Mouse (Mus musculus): ENCODE data around the gene Map3k21. TPM values are rescaled to one million over a fixed set of nuclear protein-coding genes. Genes with fewer than 3 reads are reported as not detected.

Gene Map3k21
- polyA plus RNA-seq, 1 experiment from 2014 or later, result 0.03 TPM

DNA sequence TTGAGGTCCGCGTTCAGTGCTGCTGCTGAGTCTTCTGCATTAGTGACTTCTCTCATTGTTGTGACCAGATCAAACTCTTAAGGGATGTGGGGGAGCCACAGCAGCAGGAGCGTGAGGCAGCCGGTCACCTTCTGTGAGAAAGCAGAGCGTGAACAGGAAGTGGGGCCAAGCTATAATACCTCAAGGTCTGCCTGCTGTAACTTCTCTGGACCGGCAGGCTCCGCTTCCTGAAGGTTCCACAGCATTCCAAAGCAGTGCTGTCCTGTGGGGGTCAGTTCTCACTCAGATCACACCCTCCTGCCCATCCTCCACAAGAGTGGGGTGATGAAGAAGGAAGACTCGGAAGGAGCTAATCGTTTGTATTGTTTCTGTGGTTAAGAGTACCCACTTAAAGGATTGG is 10.5 kb downstream of the Map3k21 start:
- H3K4me3 ChIP-seq (ENCODE audit: low read depth, low read length), result no peak overlapping the region
- H3K9ac ChIP-seq (ENCODE audit: low read length), result no peak overlapping the region
- WGBS, result 82% methylated on average over 9 of the region's 9 CpGs
- H3K4me2 ChIP-seq, result no peak overlapping the region
- H3K27me3 ChIP-seq (ENCODE audit: control insufficient read depth, insufficient read depth, low read length), result no peaks in the 10 kb centered on the region
- H3K9me3 ChIP-seq (ENCODE audit: control insufficient read depth, low read length), result no peaks in the 10 kb centered on the region
- ATAC-seq (ENCODE audit: low FRiP score) (no peak), DNase-seq (ENCODE audit: low spot score, missing footprints) (no peak)
- no peaks in the 10 kb centered on the region for H3K4me1 ChIP-seq (ENCODE audit: control insufficient read depth, insufficient read depth, low read length)
- H3K27ac ChIP-seq (ENCODE audit: low read depth, low read length), result no peak overlapping the region
- no peaks in the 10 kb centered on the region for H3K36me3 ChIP-seq (ENCODE audit: control insufficient read depth, insufficient read depth, low read length)

DNA sequence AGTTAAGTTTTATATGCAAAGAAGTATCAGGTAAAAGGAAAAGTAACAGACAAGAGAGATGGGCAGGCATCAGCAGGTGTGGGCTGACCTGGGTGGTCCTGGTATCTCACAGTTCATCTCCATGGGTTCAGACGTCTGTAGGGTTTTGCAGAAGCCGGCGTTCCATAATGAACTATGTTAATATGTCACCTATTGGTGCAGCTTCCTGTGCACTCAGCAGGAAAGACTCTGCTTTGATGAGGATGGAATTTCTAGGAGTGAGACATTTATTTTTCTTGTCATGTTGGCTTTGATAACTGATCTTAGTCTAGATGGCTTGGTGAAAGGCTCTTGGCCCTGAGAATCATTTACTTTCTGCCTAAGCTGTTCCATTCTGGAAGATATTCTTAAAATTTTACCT is 12.1 kb downstream of the Map3k21 start:
- Histone ChIP-seq H3K4me3 (ENCODE audit: low read depth, low read length) (no peak overlapping the region), H3K27me3 (ENCODE audit: control insufficient read depth, insufficient read depth, low read length) (no peaks in the 10 kb centered on the region), H3K36me3 (ENCODE audit: control insufficient read depth, insufficient read depth, low read length) (no peaks in the 10 kb centered on the region), H3K9me3 (ENCODE audit: control insufficient read depth, low read length) (no peaks in the 10 kb centered on the region), H3K9ac (ENCODE audit: low read length) (no peak overlapping the region), H3K4me1 (ENCODE audit: control insufficient read depth, insufficient read depth, low read length) (no peaks in the 10 kb centered on the region), H3K4me2 (no peak overlapping the region), H3K27ac (ENCODE audit: low read depth, low read length) (no peak overlapping the region)
- DNase-seq (ENCODE audit: low spot score, missing footprints), result no peak
- WGBS, result 79% methylated on average over 3 of the region's 3 CpGs
- ATAC-seq (ENCODE audit: low FRiP score), result no peak

- no peaks in the 10 kb centered on the region for H3K27me3 ChIP-seq (ENCODE audit: control insufficient read depth, insufficient read depth, low read length)
- H3K4me1 ChIP-seq (ENCODE audit: control insufficient read depth, insufficient read depth, low read length), result no peaks in the 10 kb centered on the region
- H3K27ac ChIP-seq (ENCODE audit: low read depth, low read length), result no peak overlapping the region
- H3K36me3 ChIP-seq (ENCODE audit: control insufficient read depth, insufficient read depth, low read length), result no peaks in the 10 kb centered on the region
- no peaks in the 10 kb centered on the region for H3K9me3 ChIP-seq (ENCODE audit: control insufficient read depth, low read length)
- no peak overlapping the region for H3K4me2 ChIP-seq
- no peak for ATAC-seq (ENCODE audit: low FRiP score)
- no peak overlapping the region for H3K9ac ChIP-seq (ENCODE audit: low read length)
- DNase-seq (ENCODE audit: low spot score, missing footprints), result no peak
- H3K4me3 ChIP-seq (ENCODE audit: low read depth, low read length), result no peak overlapping the region
- WGBS, result 80% methylated on average over 4 of the region's 4 CpGs
These were observed 16.4 kb downstream of the Map3k21 start for GRCm38 (mm10) chr8:125926636-125927035.

DNA sequence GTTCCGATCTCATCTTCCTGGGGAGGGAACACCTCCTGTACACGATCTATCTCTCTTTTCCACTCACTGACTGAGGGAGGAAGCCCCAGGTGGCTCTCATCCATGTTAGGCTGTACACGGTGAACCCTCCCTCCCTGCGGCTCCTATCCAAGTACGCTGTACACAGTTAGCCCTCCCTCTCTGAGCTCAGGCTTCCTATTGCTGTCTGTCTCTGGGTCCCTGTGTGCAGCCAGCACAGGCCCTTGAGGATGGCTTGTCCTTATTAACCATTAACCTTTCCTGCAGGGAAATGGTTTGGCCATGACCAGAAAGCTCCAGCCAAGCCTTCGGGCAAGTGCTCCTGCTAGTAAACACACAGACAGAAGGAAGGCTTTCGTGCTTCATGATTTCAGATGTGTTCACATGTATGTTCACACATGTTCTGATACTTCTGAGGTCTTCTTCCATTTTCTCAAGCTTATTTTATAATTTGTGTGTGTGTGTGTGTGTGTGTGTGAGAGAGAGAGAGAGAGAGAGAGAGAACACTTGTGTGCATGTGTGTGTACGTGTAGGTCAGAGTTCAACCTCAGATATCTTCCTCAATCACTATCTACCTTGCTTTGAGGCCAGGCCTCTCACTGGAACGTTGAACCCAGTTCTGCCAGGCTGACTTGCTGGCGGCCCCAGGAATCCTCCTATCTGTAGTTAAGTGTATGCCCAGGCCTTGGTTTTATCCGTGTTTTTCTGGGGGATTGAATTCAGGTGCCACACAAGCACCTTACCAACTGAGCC is 20.2 kb downstream of the Map3k21 start:
- Histone ChIP-seq H3K9me3 (ENCODE audit: control insufficient read depth, low read length) (no peaks in the 10 kb centered on the region), H3K27ac (ENCODE audit: low read depth, low read length) (no peak overlapping the region), H3K27me3 (ENCODE audit: control insufficient read depth, insufficient read depth, low read length) (no peaks in the 10 kb centered on the region), H3K4me2 (no peak overlapping the region), H3K4me3 (ENCODE audit: low read depth, low read length) (no peak overlapping the region), H3K4me1 (ENCODE audit: control insufficient read depth, insufficient read depth, low read length) (no peaks in the 10 kb centered on the region), H3K36me3 (ENCODE audit: control insufficient read depth, insufficient read depth, low read length) (no peaks in the 10 kb centered on the region), H3K9ac (ENCODE audit: low read length) (no peak overlapping the region)
- WGBS, result 83% methylated on average over 11 of the region's 11 CpGs
- DNase-seq (ENCODE audit: low spot score, missing footprints), result no peak
- ATAC-seq (ENCODE audit: low FRiP score), result no peak

DNA sequence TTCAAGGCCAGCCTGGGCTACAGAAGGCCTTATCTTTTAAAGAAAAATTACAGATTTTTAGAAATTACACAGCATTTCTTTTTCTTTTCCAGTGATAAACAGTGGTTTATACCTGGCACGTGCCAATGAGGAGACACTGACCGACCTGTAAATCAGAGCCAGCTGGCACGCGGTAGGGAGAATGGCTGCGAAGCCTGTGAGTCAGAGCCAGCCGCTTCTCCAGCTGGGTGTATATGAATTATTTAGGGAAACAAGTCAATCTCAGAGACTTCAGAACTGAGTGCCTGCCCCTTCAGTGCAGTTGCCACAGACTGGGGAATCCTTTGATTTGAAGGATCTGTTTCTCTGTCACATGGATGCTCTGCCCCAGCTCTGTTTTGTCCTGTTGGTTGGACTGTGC is 21.6 kb downstream of the Map3k21 start:
- no peaks in the 10 kb centered on the region for H3K9me3 ChIP-seq (ENCODE audit: control insufficient read depth, low read length)
- H3K27ac ChIP-seq (ENCODE audit: low read depth, low read length), result no peak overlapping the region
- H3K9ac ChIP-seq (ENCODE audit: low read length), result no peak overlapping the region
- H3K36me3 ChIP-seq (ENCODE audit: control insufficient read depth, insufficient read depth, low read length), result no peaks in the 10 kb centered on the region
- ATAC-seq (ENCODE audit: low FRiP score), result no peak
- H3K4me1 ChIP-seq (ENCODE audit: control insufficient read depth, insufficient read depth, low read length), result no peaks in the 10 kb centered on the region
- no peak overlapping the region for H3K4me3 ChIP-seq (ENCODE audit: low read depth, low read length)
- no peak overlapping the region for H3K4me2 ChIP-seq
- DNase-seq (ENCODE audit: low spot score, missing footprints), result peak; percentile 14
- H3K27me3 ChIP-seq (ENCODE audit: control insufficient read depth, insufficient read depth, low read length), result no peaks in the 10 kb centered on the region
- WGBS, result 95% methylated on average over 6 of the region's 6 CpGs

DNA sequence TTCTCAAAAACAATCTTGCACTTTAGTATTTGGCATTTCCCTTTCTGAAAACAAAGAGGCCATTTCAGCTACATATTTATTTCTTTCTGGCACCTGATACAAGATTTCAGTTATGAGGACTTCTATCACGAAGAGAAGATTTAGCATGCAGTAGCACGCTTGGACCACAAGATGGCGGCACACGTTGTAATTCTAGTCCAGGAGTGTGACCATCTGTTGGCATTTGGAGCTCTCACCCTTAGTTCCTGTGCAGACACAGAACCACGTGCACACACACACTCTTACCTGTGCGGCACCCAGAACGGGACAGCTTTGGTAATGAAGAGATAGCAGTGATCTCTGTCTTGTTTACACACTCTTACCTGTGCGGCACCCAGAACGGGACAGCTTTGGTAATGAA is 25.4 kb downstream of the Map3k21 start:
- peak; percentile 90 for DNase-seq (ENCODE audit: low spot score, missing footprints)
- H3K27ac ChIP-seq (ENCODE audit: low read depth, low read length), result no peak overlapping the region
- H3K4me2 ChIP-seq, result no peak overlapping the region
- no peak overlapping the region for H3K9ac ChIP-seq (ENCODE audit: low read length)
- no peak for ATAC-seq (ENCODE audit: low FRiP score)
- H3K36me3 ChIP-seq (ENCODE audit: control insufficient read depth, insufficient read depth, low read length), result no peaks in the 10 kb centered on the region
- H3K4me3 ChIP-seq (ENCODE audit: low read depth, low read length), result no peak overlapping the region
- no peaks in the 10 kb centered on the region for H3K27me3 ChIP-seq (ENCODE audit: control insufficient read depth, insufficient read depth, low read length)
- H3K9me3 ChIP-seq (ENCODE audit: control insufficient read depth, low read length), result no peaks in the 10 kb centered on the region
- H3K4me1 ChIP-seq (ENCODE audit: control insufficient read depth, insufficient read depth, low read length), result no peaks in the 10 kb centered on the region
- 52% methylated on average over 9 of the region's 9 CpGs for WGBS

- H3K4me3 ChIP-seq (ENCODE audit: low read depth, low read length), result no peak overlapping the region
- H3K9me3 ChIP-seq (ENCODE audit: control insufficient read depth, low read length), result no peaks in the 10 kb centered on the region
- ATAC-seq (ENCODE audit: low FRiP score) (no peak), DNase-seq (ENCODE audit: low spot score, missing footprints) (no peak)
- H3K4me2 ChIP-seq, result no peak overlapping the region
- no peaks in the 10 kb centered on the region for H3K4me1 ChIP-seq (ENCODE audit: control insufficient read depth, insufficient read depth, low read length)
- H3K27me3 ChIP-seq (ENCODE audit: control insufficient read depth, insufficient read depth, low read length), result no peaks in the 10 kb centered on the region; the same call in 1 of the 2 replicates
- no peak overlapping the region for H3K27ac ChIP-seq (ENCODE audit: low read depth, low read length)
- 92% methylated on average over 4 of the region's 4 CpGs for WGBS
- no peak overlapping the region for H3K9ac ChIP-seq (ENCODE audit: low read length)
- H3K36me3 ChIP-seq (ENCODE audit: control insufficient read depth, insufficient read depth, low read length), result no peaks in the 10 kb centered on the region
These were observed 34.3 kb downstream of the Map3k21 start for GRCm38 (mm10) chr8:125944511-125944910.

DNA sequence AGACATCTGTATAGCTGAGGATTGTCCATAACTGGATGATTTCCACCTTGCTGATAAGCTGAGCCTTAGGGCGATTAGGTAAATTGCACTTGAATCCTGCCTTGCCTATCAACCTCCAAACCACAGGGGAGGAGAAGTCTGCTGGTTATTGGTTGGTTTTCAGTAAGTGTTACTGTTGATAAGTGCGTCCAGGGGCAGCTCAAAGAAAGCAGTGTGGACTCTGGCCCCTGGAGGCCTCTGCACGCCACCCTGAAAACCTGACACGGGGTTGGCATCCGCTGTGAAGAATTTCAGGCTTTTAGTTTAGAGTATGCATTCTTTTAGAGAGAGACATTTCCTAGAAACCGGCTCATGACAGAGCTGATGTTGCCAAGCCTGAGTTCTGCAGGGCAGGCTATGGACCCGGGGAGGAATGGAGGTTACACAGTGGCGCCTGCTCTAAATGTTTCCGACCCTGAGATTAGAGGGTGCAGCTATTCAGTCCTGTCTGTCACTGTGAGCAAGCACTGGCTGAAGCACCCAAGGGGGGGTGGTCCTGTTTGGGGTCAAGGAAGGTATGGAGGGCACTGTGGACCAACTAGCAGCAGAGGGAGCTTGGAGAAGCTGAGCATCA is 38.6 kb downstream of the Map3k21 start:
- WGBS, result 86% methylated on average over 9 of the region's 9 CpGs
- H3K9ac ChIP-seq (ENCODE audit: low read length), result no peak overlapping the region
- H3K36me3 ChIP-seq (ENCODE audit: control insufficient read depth, insufficient read depth, low read length), result no peaks in the 10 kb centered on the region
- no peaks in the 10 kb centered on the region for H3K4me1 ChIP-seq (ENCODE audit: control insufficient read depth, insufficient read depth, low read length)
- no peak overlapping the region for H3K27ac ChIP-seq (ENCODE audit: low read depth, low read length)
- no peak overlapping the region for H3K4me3 ChIP-seq (ENCODE audit: low read depth, low read length)
- DNase-seq (ENCODE audit: low spot score, missing footprints), result peak; percentile 51
- H3K4me2 ChIP-seq, result no peak overlapping the region
- no peaks in the 10 kb centered on the region for H3K9me3 ChIP-seq (ENCODE audit: control insufficient read depth, low read length)
- no peaks in the 10 kb centered on the region; the same call in 1 of the 2 replicates for H3K27me3 ChIP-seq (ENCODE audit: control insufficient read depth, insufficient read depth, low read length)
- no peak for ATAC-seq (ENCODE audit: low FRiP score)
